Mouse (Mus musculus) layer of hippocampus, postnatal 10 days (tissue): Measurements from ENCODE around the gene Traf2. TPM values are rescaled to one million over a fixed set of nuclear protein-coding genes. Genes with fewer than 3 reads are reported as not detected.

Source experiments
- DNase-seq, 2 experiments: peaks; one replicate each; pipeline ENCODE4 v3.0.0; 2021; ENCODE audit warnings: low spot score in 2 of 2
- long read RNA-seq: library from polyadenylated mRNA; stranded (forward); transcript quantifications from one replicate; pipeline ENCODE4 v2.0.0, GENCODE M21; 2023
- total RNA-seq, 2 experiments: library from RNA; stranded (reverse); gene quantifications; 2 replicates each; pipeline ENCODE4 v1.2.3; 2021

Gene Traf2
- 10 to 100 TPM in 1 of 2 experiments, 1 to 10 TPM in 1; 9.0 to 10.5 TPM for total RNA-seq
- long read RNA-seq, transcript Traf2-201 (11 exons, 3,044 nt) = major isoform, 11 of 14 reads
- long read RNA-seq, partial matches to known transcripts = 2 of 14 reads
- long read RNA-seq, other reads (novel, unspliced or antisense) = 1 of 14 reads

DNA sequence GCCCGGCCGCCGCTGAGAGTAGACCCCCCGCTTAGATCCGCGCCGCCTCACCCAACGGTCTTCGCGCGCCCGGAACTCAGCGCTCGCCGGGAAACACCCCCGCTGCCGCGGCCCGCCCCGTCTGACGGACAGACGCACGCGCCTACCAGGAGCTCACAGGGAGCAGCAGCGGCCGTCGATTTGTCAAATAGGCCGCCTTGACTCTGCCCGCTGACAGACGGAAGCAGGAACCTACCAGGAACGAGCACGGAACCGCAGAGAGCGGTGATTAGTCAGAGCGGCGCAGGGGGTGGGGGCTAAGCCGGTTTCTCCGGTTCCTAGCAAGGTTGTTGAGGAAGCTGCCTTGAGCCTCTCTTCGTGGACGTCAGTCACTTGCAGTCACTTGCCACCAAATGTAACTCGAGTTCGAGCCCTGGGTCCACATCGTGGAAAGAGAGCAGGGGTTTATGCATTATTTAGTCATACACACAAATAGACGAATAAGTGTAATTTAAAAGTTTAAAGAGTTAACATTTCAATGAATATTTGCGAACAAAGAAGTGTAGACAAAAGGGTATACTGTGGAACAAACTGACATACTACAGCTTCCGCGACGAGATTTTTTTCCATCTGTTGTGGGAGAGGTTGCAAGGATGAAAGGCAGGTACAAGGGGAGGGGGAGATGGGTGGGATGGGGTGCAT, at the start of gene Traf2:
TSS of gene Traf2 (minus strand) at position 130 of the 681 bp plus-strand sequence.
- peak; percentile 99 for DNase-seq

DNA sequence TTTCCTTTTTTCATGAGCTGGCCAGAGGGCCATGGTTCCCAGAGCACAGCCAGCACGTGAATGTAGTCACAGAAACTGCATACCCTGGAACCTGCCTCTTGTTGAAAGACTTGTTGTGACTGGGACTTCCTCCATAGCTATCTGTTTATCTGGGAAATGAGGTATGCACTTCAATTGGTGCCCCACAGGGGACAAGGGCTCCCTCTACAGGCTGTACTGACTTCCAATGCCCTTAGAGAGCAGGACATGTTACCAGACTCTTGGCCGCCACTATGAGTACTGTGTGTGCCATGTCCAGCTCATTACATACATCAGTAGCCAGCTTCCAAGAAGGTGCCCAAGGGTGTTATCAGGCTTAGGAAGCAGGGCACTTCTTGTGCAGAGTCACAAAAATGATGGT, 45.1 kb upstream of the Traf2 start:
- peak in 1 of 2 experiments; percentile 48 for DNase-seq

DNA sequence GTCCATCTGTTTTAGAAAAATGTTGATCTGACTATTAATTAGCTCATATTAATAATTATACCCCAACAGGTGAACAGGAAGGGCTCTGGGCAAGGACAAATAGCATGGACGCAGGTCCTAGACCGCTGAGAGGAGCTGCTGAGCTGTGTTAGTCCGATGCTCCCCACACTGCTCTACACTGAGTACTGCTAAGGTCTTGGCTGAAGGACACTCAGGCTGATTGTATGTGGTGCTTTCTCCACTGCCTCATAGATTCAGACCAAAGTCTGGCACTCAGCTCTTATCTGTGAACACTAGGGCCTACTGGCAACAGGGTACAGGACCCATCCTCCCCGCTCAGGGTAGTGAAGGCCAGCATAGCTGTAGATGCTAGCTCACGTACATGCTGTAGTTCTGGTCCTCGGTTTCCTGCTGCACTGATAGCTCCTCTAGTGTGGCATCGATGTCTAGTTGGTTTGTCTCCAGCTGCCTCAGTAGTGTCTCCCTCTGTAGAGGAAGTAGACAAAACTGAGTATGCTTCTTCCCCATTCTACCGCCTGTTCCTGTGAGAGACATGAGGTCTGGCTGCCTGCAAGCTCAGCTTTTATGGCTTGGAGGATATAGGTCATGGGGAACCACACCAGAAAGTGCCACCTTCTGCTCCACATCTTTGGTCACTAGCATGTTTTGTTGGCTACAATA, 41.6 kb upstream of the Traf2 start:
- no peak for DNase-seq

DNA sequence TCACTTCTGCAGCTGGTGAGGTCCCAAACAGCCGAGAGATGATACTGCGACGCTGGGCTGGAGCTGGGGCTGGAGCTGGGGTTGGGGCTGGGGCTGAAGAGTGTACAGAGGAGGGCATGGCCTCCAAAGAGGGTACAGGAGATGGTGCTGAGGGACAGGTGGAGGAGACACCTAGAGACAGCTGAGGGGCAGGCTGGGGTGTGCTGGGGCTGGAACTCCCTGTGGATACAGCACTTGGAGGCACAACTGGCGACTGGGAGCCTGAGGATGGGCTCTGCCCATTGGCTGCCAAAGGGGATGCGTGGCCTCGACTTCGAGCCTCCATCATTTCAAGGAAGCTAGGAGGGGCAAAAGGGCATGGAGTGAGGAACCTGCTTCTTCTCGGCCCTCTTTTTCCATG, 40.5 kb upstream of the Traf2 start:
- DNase-seq = no peak

DNA sequence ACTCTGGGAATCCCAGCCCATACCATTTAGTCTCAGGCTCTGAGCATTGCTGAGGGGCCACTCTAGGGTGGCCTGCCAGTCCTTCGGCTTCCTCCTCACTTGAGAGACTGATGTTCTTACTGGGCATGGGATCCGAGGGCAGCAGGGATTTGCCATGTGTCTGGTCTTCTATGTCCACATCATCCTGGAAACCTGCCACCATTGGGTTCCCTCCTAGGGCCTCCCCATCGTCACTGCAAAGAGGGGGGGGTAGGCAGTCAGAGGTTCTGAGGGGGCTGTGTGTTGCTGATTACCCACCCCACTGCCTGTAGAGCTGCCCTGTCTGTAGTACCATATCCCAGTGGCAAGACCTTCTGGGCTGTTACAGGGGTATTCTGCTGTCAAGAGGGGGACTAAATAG, 38.9 kb upstream of the Traf2 start:
- no peak for DNase-seq

DNA sequence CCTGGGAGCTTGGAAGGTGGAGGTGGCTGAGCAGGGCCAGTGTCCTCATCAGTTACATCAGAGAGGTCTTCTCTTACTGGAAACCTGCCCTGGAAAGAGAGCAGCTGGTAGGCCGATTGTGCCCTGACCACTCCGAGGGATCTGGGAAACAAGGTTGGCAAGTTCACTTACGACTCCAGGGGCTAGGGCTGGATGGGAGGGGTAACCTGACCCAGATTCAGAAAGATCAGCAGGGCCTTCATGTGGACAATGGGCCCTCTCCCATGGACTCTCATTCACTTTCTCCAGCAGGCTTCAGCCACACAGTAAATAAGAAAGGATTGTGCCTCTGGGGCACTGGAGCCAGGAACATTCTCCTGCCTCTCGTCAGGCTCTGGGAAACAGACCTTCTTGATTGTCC, 38.1 kb upstream of the Traf2 start:
- DNase-seq = peak in 1 of 2 experiments; percentile 30

DNA sequence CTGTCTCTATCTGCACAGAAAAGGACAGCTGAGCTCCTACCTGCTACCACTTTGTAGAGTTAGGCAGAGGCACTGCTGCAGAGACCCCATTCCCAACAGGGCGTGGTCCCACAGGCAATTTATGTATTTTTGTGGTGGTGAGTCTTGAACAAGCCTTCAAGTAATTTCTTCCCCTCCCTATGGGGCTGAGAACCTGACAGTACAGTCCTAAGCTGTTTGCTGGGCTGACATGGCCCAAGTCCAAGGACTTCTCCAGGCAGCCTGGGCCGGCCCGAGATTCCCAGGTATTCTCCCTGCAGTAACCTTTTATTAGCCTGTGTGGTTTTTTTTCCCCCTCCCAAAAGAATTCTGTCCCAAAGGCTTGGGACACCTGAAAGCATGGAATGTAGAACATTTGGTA, 37.4 kb upstream of the Traf2 start:
- DNase-seq = no peak

DNA sequence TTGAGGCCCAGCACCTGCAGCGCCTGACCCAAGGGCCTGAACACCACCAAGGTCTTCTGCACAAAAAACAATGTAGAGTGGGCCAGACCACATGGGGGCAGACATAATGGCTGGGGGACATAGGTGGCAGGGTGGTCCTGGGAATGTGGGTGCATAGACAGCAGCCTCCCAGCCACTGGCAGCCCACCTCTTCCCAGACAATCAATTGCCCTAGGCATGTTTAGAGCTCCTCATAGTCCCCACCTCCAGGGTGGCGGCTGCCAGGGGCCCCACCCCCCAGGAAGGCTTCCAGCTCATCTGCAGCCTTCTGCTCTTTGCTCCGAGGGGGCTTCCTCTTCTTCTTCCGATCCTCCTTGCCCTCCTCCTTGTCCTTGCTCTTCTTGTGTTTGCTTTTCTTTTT, 36.8 kb upstream of the Traf2 start:
- no peak for DNase-seq

DNA sequence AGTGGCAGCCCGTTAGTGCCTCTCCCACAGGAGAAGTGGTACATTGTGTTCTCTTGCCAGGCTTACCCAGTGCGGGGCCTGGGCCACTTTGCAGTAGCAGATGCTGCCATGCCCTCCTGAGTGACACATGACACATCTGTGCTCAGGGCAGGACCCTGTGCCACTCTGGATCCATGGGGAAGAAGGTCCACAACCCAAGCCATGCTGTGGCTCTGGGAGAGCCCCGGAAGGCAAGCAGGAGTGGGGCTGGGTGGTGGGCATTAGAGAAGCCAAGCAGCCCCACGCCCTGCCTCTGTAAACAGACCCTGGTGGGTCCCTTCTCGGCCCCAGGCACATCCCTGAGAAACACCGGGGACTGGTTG, 36.4 kb upstream of the Traf2 start:
- DNase-seq = no peak

DNA sequence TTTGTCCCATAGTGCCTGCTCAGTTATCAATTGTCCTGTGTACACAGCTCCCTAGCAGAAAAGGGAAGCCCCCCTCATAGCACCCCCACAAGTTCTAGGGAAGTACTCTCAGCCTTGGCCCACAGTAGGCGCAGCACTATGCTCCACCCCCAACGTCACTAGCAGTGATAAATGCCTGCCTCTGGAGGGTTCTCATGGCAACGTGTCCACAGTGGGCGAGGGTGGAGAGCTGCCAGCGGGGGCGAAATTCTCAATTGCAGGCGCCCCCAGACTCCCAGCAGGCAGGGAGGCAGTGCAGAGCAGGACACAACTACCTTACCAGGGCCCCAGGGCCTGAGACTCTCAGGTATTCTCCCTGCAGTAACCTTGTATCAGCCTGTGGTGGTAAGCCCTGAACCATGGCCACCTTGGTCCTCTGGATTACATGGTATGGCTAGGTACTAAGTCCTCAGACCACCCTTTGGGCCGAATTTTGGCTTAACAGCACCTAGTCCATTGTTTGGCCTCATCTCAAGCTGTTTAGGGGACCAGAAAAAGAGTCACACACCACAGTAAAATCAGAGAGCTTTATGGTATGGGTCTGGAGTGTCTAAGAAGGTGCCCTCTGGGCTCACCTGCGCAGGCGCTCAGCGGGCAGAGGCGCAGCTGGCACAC, 35.9 kb upstream of the Traf2 start:
- DNase-seq = peak; percentile 86 to 87

DNA sequence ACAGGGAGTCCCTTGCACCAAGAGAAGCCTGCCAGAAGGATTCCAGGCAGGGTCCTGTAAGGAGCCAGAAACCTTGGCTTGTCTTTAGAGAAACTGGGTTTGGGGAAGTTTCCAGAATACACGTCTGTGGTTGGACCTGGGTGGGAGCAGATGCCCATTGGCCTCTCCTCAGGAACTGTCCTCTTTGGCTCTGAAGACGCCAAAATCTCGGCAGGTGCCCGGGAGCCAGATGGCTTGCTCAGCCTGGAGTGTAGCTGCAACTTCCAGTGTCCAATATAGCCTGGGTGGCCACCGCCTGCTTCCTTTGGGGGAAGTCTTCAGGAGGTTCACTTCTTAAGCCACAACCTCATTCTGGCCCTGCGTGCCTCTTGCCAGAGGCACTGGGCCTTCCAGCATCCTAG, 35.2 kb upstream of the Traf2 start:
- DNase-seq = peak; percentile 49 to 54

DNA sequence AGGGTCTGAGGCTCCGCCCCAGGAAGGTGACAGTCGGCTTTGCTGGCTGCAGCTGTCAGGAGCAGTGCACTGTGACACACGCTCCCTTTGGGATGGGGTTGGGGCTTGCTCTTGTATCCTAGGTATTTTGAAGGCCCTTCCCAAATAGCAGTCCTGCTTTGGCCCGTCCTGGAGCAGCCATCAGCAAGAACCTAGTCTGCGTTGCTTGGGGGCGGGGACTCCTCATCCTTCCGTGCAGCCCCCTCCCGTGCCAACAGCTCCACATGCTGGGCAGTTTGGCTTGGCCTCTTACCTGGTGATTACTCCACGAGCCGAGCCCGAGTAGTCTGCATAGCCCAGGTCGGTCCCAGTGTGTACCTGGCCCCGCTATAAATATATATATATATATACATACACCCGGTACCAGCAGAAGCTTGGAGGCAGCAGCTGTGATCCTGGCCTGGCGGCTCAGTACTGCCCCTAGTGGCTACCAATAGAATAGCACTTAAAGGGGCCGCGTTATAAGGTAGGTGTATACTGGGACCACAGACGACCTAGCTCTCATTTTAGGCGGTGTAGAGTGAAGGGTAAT, 34.6 kb upstream of the Traf2 start, which contains the start of gene Ajm1:
TSS of gene Ajm1 (minus strand) at position 464 of the 571 bp plus-strand sequence.
- DNase-seq = peak; percentile 73 to 81

DNA sequence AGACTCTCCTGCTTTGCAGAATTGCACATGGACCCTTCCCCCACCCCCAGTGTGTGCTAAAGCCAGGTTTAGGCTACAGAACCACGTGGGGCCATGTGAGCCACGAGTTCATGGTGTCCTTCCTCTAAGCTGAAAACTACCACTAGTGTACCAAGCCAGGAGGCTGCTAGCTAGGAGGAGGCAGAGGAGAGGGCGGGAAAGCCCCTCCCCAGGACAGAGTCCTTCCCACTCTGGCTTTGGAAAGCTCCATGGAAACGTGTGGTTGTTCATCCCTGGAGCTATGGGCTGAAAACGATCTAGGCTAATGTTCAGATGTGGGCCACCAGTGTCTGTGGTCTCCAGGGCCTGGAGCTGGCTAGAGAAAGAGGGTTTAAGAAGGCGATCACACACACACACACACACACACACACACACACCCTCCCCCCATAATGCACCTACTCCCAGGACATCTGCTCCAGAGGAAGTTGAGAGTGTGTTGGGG, 33.9 kb upstream of the Traf2 start:
- peak in 1 of 2 experiments; percentile 41 for DNase-seq

DNA sequence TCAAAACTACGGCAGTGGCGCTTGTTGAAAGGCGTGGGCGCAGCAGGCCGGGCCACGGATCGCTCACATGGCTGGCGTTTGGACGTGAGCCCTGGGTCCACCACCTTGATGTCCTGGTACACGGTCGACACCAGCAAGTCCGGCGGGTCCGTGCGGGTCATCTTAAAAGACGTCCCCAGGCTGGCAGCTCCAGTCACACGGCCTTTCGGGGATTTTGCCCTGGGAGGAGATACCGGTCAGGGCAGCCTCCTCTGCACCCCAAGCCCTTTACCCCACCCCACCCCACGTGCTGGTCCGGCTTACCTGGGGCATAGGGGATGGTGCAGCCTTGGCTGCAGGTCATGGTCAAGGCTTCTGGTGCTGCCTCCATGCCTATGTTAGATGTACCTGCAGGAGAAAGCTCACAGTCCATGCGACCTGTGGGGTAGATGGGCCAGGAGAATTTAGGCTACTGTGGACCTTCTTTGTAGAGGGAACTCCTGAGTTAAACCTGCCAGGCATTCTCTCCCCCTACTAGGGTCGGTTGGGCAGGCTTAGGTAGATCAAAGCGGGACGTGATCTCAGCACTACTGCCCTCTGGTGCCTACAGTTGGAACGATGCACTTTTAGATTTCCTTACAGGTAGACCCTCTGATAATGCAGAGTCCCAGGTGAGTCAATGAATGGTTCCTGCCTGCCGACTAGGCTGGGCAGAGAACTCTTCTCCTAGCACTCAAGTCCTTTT, 33.2 kb upstream of the Traf2 start:
- DNase-seq = peak; percentile 51 to 58

DNA sequence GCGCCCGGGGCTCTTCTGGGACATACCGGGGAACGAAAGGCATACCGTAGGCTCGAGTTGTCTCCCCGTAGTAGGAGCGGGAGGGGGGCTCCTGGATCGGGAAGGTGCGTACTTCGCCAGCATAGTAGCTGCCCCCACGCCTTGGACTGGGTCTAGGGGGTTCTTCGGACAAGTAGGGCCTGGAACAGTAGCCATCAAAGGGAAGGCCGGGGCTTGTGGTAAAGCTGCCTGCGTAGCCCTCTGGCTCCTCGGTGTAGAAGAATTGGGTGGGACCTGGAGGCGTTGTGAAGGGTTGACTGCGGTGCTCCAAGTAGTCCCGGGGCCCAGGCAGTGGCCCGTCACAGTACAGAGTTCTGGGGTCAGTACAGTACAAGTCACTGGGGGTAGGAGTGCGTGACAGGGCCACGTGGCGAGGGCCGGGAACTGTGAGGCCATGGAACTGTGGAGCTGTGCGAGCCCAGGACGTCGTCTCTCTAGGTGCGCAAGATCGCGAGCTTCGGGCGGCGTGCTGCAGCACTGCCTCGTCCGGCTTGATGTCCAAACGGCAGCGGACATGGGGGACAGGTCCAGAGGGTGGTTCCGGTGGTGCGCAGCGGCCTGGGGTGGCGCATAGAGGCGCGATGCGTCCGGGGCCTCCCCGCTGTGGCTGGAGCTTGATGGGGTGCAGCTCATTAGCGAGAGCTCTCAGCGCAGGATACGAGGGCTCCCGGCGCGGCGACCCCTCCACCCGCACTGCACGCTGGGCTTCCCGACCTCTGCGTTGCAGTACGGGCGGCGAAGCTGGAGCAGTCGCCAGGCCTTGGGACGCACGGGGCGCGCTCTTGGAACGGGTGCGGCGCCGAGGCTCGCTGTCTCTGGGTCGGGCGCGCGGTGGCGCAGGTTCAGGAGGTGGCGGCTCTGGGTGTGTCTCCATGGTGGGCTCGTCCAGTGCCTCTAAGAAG, 32.3 kb upstream of the Traf2 start:
- DNase-seq = no peak

DNA sequence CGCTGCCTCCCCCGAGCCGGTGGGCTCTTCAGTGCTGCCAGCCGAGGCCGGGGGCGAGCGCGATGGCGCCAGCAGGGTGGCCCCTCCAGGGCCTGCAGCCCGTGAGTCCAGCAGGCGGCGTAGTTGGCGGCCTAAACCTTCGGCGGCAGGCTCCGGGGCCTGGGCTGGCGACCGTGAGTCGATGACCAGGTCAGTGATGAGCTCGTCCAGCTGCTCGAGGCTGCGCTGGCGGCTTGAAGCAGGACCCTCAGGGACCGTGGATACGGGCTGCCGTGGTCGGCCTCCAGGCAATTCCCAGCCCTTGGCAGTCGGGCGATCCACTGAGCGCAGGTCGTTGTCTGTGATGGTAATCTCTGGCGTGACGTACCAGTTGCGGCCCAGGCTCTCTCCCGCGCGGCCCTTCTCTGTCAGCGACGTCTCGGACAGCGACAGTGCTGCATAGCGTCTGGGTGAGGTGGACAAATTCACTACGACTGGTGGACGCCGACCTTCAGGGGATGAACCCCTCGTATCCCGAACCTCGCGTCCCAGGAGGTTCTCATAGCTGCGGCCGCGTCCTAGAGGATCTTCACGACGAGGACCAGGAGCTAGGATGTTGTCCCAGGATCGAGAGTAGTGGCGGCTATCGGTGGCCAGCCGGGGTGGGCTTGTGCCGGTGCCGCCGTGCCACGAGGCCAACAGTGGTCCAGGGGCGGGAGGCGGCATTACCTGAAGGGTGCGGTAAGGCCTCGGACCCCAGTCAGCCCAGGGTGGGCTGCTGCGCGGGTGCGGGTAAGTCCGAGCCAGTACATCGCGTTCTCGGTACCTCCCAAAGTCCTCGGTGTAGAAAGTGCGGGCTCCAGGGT, 31.4 kb upstream of the Traf2 start:
- peak in 1 of 2 experiments; percentile 45 for DNase-seq

DNA sequence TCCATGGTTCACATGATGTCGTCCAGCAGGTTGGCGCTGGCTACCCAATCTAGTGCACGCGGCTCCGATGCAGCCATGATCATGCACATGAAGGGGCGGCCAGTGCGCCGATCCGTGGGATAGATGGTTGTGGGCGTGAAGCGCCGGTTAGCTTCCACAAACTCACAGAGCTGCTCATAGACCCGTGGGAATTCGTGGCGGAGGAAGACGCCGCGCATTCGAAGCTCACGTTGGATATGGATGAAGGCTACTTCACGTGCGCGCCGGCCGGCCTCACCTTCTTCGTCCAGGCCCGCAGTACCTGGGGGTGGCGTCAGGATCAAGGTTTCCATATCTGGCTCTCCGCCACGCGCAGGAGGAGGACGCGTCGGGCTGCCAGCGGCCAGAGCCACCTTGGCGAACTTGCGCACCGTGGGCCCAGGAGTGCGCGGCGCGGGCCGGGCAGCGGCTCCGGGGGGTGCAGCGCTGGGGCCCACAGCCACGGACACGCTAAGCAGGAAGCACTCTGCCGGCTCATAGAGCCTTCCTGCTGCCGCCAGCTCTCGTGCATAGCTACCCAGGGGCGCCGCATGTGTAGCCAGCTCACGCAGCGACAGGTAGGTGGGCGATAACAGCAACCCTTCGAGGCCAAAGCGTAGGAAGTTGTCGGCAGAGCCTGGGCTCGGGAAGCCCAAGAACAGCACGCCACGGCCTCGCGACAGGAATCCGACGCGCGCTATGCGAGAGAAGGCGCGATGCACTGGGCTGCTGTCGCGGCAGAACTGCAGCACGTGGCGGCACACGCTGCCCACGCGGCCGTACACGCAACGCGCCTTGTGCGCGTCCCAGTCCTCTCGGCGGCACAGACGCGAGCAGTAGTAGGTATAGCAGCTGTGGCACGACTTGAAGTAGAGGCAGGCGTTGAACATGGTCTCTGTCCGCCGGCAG, 30.5 kb upstream of the Traf2 start:
- DNase-seq = no peak
